Mouse (Mus musculus) heart, adult 2 months (tissue): ENCODE measurements around the gene Ssh2.

Experiments
- CTCF ChIP-seq: fragments of 200-600 bp; IDR thresholded peaks from 2 replicates; pipeline ENCODE4 v1.8.1; 2022; ENCODE audit warnings: antibody characterized with exemption, mild to moderate bottlenecking, moderate library complexity
- EP300 ChIP-seq: fragments of 200-500 bp; IDR thresholded peaks from 2 replicates; pipeline ENCODE4 v1.6.1; 2011; ENCODE audit warnings: low read depth, low read length, control low read depth; ENCODE audit not compliant: insufficient read depth
- POLR2A ChIP-seq: fragments of 200-500 bp; IDR thresholded peaks from 2 replicates; pipeline ENCODE4 v1.6.1; 2011; ENCODE audit warnings: mild to moderate bottlenecking, low read depth, low read length, control low read depth; ENCODE audit not compliant: insufficient read depth

GRCm38 (mm10) chr11:77468397-77468796 is 252.3 kb downstream of the Ssh2 start:
- no peak for TF ChIP-seq CTCF
- no peak for TF ChIP-seq POLR2A
- no peak for TF ChIP-seq EP300
